Mouse (Mus musculus) liver, postnatal 0 days (tissue): Measurements from ENCODE around the gene Ms4a6c. TPM values are rescaled to one million over a fixed set of nuclear protein-coding genes. Genes with fewer than 3 reads are reported as not detected.

Source experiments
- ATAC-seq: fragments of 200-750 bp; cut with Nextera tagmentation; 2 replicates; pipeline ENCODE4 v1.8.0; 2017; ENCODE audit warnings: mild to moderate bottlenecking, moderate library complexity
- DNase-seq: peaks from one replicate; pipeline ENCODE4 v3.0.0-alpha.2; 2016
- H3K27ac ChIP-seq: fragments of 300-500 bp; sonication (generic); 2 replicates; pipeline ENCODE4 v1.5.1; 2014; ENCODE audit warnings: antibody characterized with exemption, moderate library complexity, mild to moderate bottlenecking, low read depth
- H3K27me3 ChIP-seq: fragments of 300-500 bp; sonication (generic); 2 replicates; pipeline ENCODE4 v1.6.1; 2014; ENCODE audit warnings: low read length, control low read depth, mixed read lengths; ENCODE audit not compliant: insufficient read depth
- H3K36me3 ChIP-seq: fragments of 300-500 bp; sonication (generic); replicated peaks from 2 replicates; pipeline ENCODE4 v1.6.1; 2014; ENCODE audit warnings: mild to moderate bottlenecking, control low read depth, low read length, moderate library complexity, mixed read lengths; ENCODE audit not compliant: insufficient read depth
- H3K4me1 ChIP-seq: fragments of 300-500 bp; sonication (generic); 2 replicates; pipeline ENCODE4 v1.6.1; 2014; ENCODE audit warnings: antibody characterized with exemption, mild to moderate bottlenecking, control low read depth; ENCODE audit not compliant: insufficient read depth
- H3K4me2 ChIP-seq: fragments of 300-500 bp; sonication (generic); 2 replicates; pipeline ENCODE4 v1.6.1; 2014; ENCODE audit warnings: low read depth, mild to moderate bottlenecking, low read length, moderate library complexity, mixed read lengths
- H3K4me3 ChIP-seq: fragments of 300-500 bp; sonication (generic); 2 replicates; pipeline ENCODE4 v1.5.1; 2014; ENCODE audit warnings: low read depth, low read length
- H3K9ac ChIP-seq: fragments of 300-500 bp; sonication (generic); replicated peaks from 2 replicates; pipeline ENCODE4 v1.6.1; 2014; ENCODE audit warnings: mild to moderate bottlenecking, moderate library complexity
- H3K9me3 ChIP-seq: fragments of 300-500 bp; sonication (generic); 2 replicates; pipeline ENCODE4 v1.6.1; 2016; ENCODE audit warnings: mild to moderate bottlenecking, control low read depth, low read length, mixed read lengths
- CTCF ChIP-seq: sonication (generic); IDR thresholded peaks from 2 replicates; pipeline ENCODE4 v1.5.1; 2016; ENCODE audit warnings: antibody characterized with exemption, low read depth
- EP300 ChIP-seq: IDR thresholded peaks from 2 replicates; pipeline ENCODE4 v1.6.1; 2016; ENCODE audit warnings: antibody characterized with exemption, low read depth, mild to moderate bottlenecking
- WGBS: fragments of 180-500 bp; shearing (Covaris S2); extraction: QIAGEN DNeasy Blood & Tissue Kit; methylation state at CpG from one replicate; pipeline ENCODE4 v1.1.7; 2014; ENCODE audit not compliant: insufficient replicate concordance; 5-methylcytosine and 5-hydroxymethylcytosine counted together
- polyA plus RNA-seq: library from polyadenylated mRNA; unstranded; fragments of >200 nt; fragmentation: Nextera tagmentation; extraction: Ambion mirVana; gene quantifications from 2 replicates; pipeline ENCODE4 v1.2.1, GENCODE M21; 2015

Ms4a6c gene
- polyA plus RNA-seq, 1 experiment from 2014 or later: 13.1 TPM

- H3K4me3 ChIP-seq: no peak overlapping the region
- ATAC-seq (no peak), DNase-seq (no peak)
- H3K4me1 ChIP-seq: peaks cover 13% of the 10 kb centered on the region
- WGBS: 77% methylated on average over 3 of the region's 3 CpGs
- no peak overlapping the region for H3K27ac ChIP-seq
- no peak overlapping the region for H3K4me2 ChIP-seq
- H3K36me3 ChIP-seq: no peaks in the 10 kb centered on the region
- no peak overlapping the region for H3K9ac ChIP-seq
- TF ChIP-seq EP300 (no peak), CTCF (no peak)
- H3K9me3 ChIP-seq: no peaks in the 10 kb centered on the region
- no peaks in the 10 kb centered on the region for H3K27me3 ChIP-seq
Measured at GRCm38 (mm10) chr19:11520146-11520545, 51.0 kb downstream of the Ms4a6c start.

Other genes with a start within 250 kb of the Ms4a6c start
- not detected in 2 replicates for gene Ms4a12, start 236.9 kb upstream of the Ms4a6c start, polyA plus RNA-seq
- 3.3 and 3.8 TPM in 2 replicates for gene Ms4a1, start 203.1 kb upstream of the Ms4a6c start, polyA plus RNA-seq
- not detected in 2 replicates for gene Ms4a5, start 185.5 kb upstream of the Ms4a6c start, polyA plus RNA-seq
- 0.02 TPM in 1 of 2 replicates, not detected in the other for gene Ms4a14, start 154.9 kb upstream of the Ms4a6c start, polyA plus RNA-seq
- 2.9 and 3.5 TPM in 2 replicates for gene Ms4a7, start 133.2 kb upstream of the Ms4a6c start, polyA plus RNA-seq
- 2.8 and 3.2 TPM in 2 replicates for gene Ms4a4a, start 93.8 kb upstream of the Ms4a6c start, polyA plus RNA-seq
- 2.1 and 2.5 TPM in 2 replicates for gene Ms4a4c, start 64.6 kb upstream of the Ms4a6c start, polyA plus RNA-seq
- 1.8 and 2.3 TPM in 2 replicates for gene Ms4a4b, start 25.8 kb upstream of the Ms4a6c start, polyA plus RNA-seq
- 1.6 and 2.1 TPM in 2 replicates for gene Gm8369, start 16.6 kb downstream of the Ms4a6c start, polyA plus RNA-seq
- 3.2 and 3.8 TPM in 2 replicates for gene Ms4a6b, start 47.1 kb downstream of the Ms4a6c start, polyA plus RNA-seq
- 1.5 and 1.7 TPM in 2 replicates for gene Ms4a4d, start 67.4 kb downstream of the Ms4a6c start, polyA plus RNA-seq
- 8.8 and 9.0 TPM in 2 replicates for gene Ms4a6d, start 135.5 kb downstream of the Ms4a6c start, polyA plus RNA-seq
- gene Ms4a2, start 154.4 kb downstream of the Ms4a6c start, polyA plus RNA-seq: 0.86 and 0.90 TPM in 2 replicates
- 37.6 and 38.0 TPM in 2 replicates for gene Ms4a3, start 171.5 kb downstream of the Ms4a6c start, polyA plus RNA-seq
- 0.19 TPM in 1 of 2 replicates, not detected in the other for gene Oosp2, start 191.2 kb downstream of the Ms4a6c start, polyA plus RNA-seq
- 0.26 and 0.54 TPM in 2 replicates for gene Oosp1, start 221.8 kb downstream of the Ms4a6c start, polyA plus RNA-seq
- not detected in 2 replicates for gene Oosp3, start 227.7 kb downstream of the Ms4a6c start, polyA plus RNA-seq